Mouse (Mus musculus) gastrocnemius, postnatal 36 days (tissue): ENCODE measurements at regions not wholly inside any gene's neighbourhood (a gene's known extent, or its start where the extent isn't known, plus 50 kb on each side); places are given as distances from the start of the nearest gene placed in this dataset.

Source experiments
- DNase-seq, 2 experiments: peaks; one replicate each; pipeline ENCODE4 v3.0.0; 2022
- intact Hi-C: fragments of 180-260 bp; cut with DNase I; formaldehyde crosslinking; loops from one replicate; pipeline ENCODE4 v1.15.1; 2025

- no peak for DNase-seq
Measured at GRCm38 (mm10) chr10:20793956-20794355, 69.1 kb upstream of the Pde7b start.

GRCm38 (mm10) chr10:20780946-20781345, 56.1 kb upstream of the Pde7b start:
- intact Hi-C loops = no loop called here

More at GRCm38 (mm10) chr10:20793956-20794355, 69.1 kb upstream of the Pde7b start:
- intact Hi-C loops = no loop called here

GRCm38 (mm10) chr10:20776640-20777413, 51.9 kb upstream of the Pde7b start:
- DNase-seq = no peak
- intact Hi-C loops = no loop called here

More at GRCm38 (mm10) chr10:20780946-20781345, 56.1 kb upstream of the Pde7b start:
- no peak for DNase-seq

GRCm38 (mm10) chr10:20775731-20776429, 51.0 kb upstream of the Pde7b start:
- intact Hi-C loops = no loop called here
- no peak for DNase-seq
